Mouse (Mus musculus): Measurements from ENCODE around the gene Lemd2.

- TF ChIP-seq POLR2A (IDR thresholded peaks at IDR 0.05; ENCODE audit: control insufficient read depth, extremely low read depth, insufficient read depth, low read length, poor library complexity) (no peak), CTCF (IDR thresholded peaks at IDR 0.05; ENCODE audit: borderline replicate concordance, control insufficient read depth, extremely low read depth, insufficient read depth, low read length, poor library complexity) (no peak)
Measured at GRCm38 (mm10) chr17:27218364-27218763, 14.1 kb upstream of the Lemd2 start.

All from thymus, adult 2 months (tissue).